7 mouse cellular contexts compared by ENCODE assay signal in genomic region chr13:52584654-52585455, GRCm38 (mm10). TPM values are rescaled to one million over a fixed set of nuclear protein-coding genes. Genes with fewer than 3 reads are reported as not detected.
A peak's percentile ranks its signal among the peaks of the same experiment; 100 is the strongest.
DNase-seq lines count a peak whose midpoint lies in the region; ATAC-seq and TF ChIP-seq lines count a peak whose summit lies in the region.

No protein-coding gene starts in this region.

- H3K9me3 ChIP-seq in liver, embryonic 15.5 days (replicated peaks): no peaks in the 10 kb centered on the region

- DNase-seq in testis, postnatal 14 days (ENCODE audit: low spot score): no peak
- DNase-seq in heart, adult 11 months: peak; percentile 96
- no peak for DNase-seq in left cerebral cortex, postnatal 14 days (ENCODE audit: low spot score in 2 of 2)
- no peak for DNase-seq in T-cell, adult 2 months (ENCODE audit: low spot score)
- DNase-seq in urinary bladder, adult 2 months (ENCODE audit: low spot score): no peak

- H3K9ac ChIP-seq in liver, embryonic 15.5 days: no peak overlapping the region

- no peak for ATAC-seq in liver, embryonic 15.5 days (ENCODE audit: insufficient read depth)

- no peaks in the 10 kb centered on the region for H3K27me3 ChIP-seq in testis, adult 2 months (ENCODE audit: control insufficient read depth, insufficient read depth, low read length)
- peaks cover 14% of the 10 kb centered on the region for H3K27me3 ChIP-seq in liver, embryonic 15.5 days

- H3K36me3 ChIP-seq in testis, adult 2 months (ENCODE audit: control insufficient read depth, insufficient read depth, low read length): no peaks in the 10 kb centered on the region
- no peaks in the 10 kb centered on the region for H3K36me3 ChIP-seq in liver, embryonic 15.5 days (replicated peaks)

- intact Hi-C loops in left cerebral cortex, postnatal 14 days (cut with DNase I): no loop called here

- peak overlapping the region; percentile 51 for H3K4me2 ChIP-seq in liver, embryonic 15.5 days

- H3K27ac ChIP-seq in testis, adult 2 months (ENCODE audit: control insufficient read depth, insufficient read depth, low read depth, low read length): peak overlapping the region; percentile 53; the same call in 1 of the 2 replicates
- no peak overlapping the region for H3K27ac ChIP-seq in liver, embryonic 15.5 days (replicated peaks)

- peaks cover 12% of the 10 kb centered on the region for H3K4me1 ChIP-seq in testis, adult 2 months (ENCODE audit: control insufficient read depth, insufficient read depth, low read length)
- peaks cover 13% of the 10 kb centered on the region for H3K4me1 ChIP-seq in liver, embryonic 15.5 days (replicated peaks)

- 13% methylated on average over 17 of the region's 17 CpGs for WGBS in liver, embryonic 15.5 days (ENCODE audit: insufficient replicate concordance)

- no peak for TF ChIP-seq CTCF in testis, adult 2 months (IDR thresholded peaks at IDR 0.05; ENCODE audit: control insufficient read depth, insufficient read depth, insufficient replicate concordance, low read depth, low read length)

- H3K4me3 ChIP-seq in testis, adult 2 months (ENCODE audit: control insufficient read depth, low read depth, low read length): no peak overlapping the region
- H3K4me3 ChIP-seq in liver, embryonic 15.5 days (replicated peaks): peak overlapping the region; percentile 34

- TF ChIP-seq POLR2A in testis, adult 2 months (IDR thresholded peaks at IDR 0.05; ENCODE audit: control insufficient read depth, low read depth, low read length): no peak

RNA-seq across cellular contexts. Expression of gene Syk, which starts 1.9 kb away (rescaled TPM):
- polyA plus RNA-seq in testis, adult 2 months (2012; rRNA removed): 0.72 and 0.89 TPM in 2 replicates
- 5.1 and 5.5 TPM in 2 replicates for polyA plus RNA-seq in liver, embryonic 15.5 days (2015; fragmentation: Nextera tagmentation; extraction: Ambion mirVana)
- 1 to 10 TPM; 2.9 to 4.5 TPM for total RNA-seq in left cerebral cortex, postnatal 14 days (2021)
- 4.1 and 5.0 TPM in 2 replicates for polyA plus RNA-seq in urinary bladder, adult 2 months (2012; rRNA removed)

RNA-seq across cellular contexts. Expression of gene Diras2, which starts 53.8 kb away (rescaled TPM):
- polyA plus RNA-seq in testis, adult 2 months (2012; rRNA removed): 1.5 and 2.4 TPM in 2 replicates
- 0.05 and 0.09 TPM in 2 replicates for polyA plus RNA-seq in liver, embryonic 15.5 days (2015; fragmentation: Nextera tagmentation; extraction: Ambion mirVana)
- 100 to 1,000 TPM; 148 to 176 TPM for total RNA-seq in left cerebral cortex, postnatal 14 days (2021)
- 6.0 and 9.8 TPM in 2 replicates for polyA plus RNA-seq in urinary bladder, adult 2 months (2012; rRNA removed)
